Mouse (Mus musculus) spleen, adult 18-20 months (tissue): ENCODE measurements around the gene Mc1r.
A peak's percentile ranks its signal among the peaks of the same experiment; 100 is the strongest.

ENCODE experiments used
- DNase-seq, 2 experiments: peaks; one replicate each; pipeline ENCODE4 v3.0.0; 2022; ENCODE audit warnings: mixed read lengths in 2 of 2

Mc1r gene

GRCm38 (mm10) chr8:123406786-123407185 is at the start of gene Mc1r:
TSS of gene Mc1r (plus strand) at chr8:123407107.
- DNase-seq, result peak; percentile 21 to 66

- DNase-seq, result peak; percentile 34 to 76
Observed at GRCm38 (mm10) chr8:123361082-123361739, 45.7 kb upstream of the Mc1r start.

- DNase-seq, result peak; percentile 91 to 93
Observed at GRCm38 (mm10) chr8:123373403-123374238, 33.3 kb upstream of the Mc1r start, which contains the start of gene Tcf25. TSS of gene Tcf25 (plus strand) at chr8:123373753.

- peak; percentile 88 to 95 for DNase-seq
Observed at GRCm38 (mm10) chr8:123374239-123374578, 32.7 kb upstream of the Mc1r start.

- no peak for DNase-seq
Observed at GRCm38 (mm10) chr8:123375701-123376100, 31.2 kb upstream of the Mc1r start.

- no peak for DNase-seq
Observed at GRCm38 (mm10) chr8:123376106-123376505, 30.8 kb upstream of the Mc1r start.

- DNase-seq, result no peak
Observed at GRCm38 (mm10) chr8:123381711-123382110, 25.2 kb upstream of the Mc1r start.

- no peak for DNase-seq
Observed at GRCm38 (mm10) chr8:123382516-123382915, 24.4 kb upstream of the Mc1r start.

- no peak for DNase-seq
Observed at GRCm38 (mm10) chr8:123384883-123385540, 21.9 kb upstream of the Mc1r start.

GRCm38 (mm10) chr8:123387041-123387440 is 19.9 kb upstream of the Mc1r start:
- no peak for DNase-seq

GRCm38 (mm10) chr8:123387801-123388200 is 19.1 kb upstream of the Mc1r start:
- no peak for DNase-seq

GRCm38 (mm10) chr8:123389026-123389425 is 17.9 kb upstream of the Mc1r start:
- DNase-seq, result no peak

- no peak for DNase-seq
Observed at GRCm38 (mm10) chr8:123398308-123398707, 8.6 kb upstream of the Mc1r start.

GRCm38 (mm10) chr8:123401936-123402335 is 5.0 kb upstream of the Mc1r start:
- no peak for DNase-seq

- DNase-seq, result no peak
Observed at GRCm38 (mm10) chr8:123402730-123403326, 4.1 kb upstream of the Mc1r start.

GRCm38 (mm10) chr8:123404521-123404920 is 2.4 kb upstream of the Mc1r start:
- DNase-seq, result no peak

GRCm38 (mm10) chr8:123407612-123408011 is 705 bp downstream of the Mc1r start:
- DNase-seq, result no peak

GRCm38 (mm10) chr8:123408586-123409544 is 2.0 kb downstream of the Mc1r start:
- no peak for DNase-seq

- no peak for DNase-seq
Observed at GRCm38 (mm10) chr8:123410049-123410587, 3.2 kb downstream of the Mc1r start.

- DNase-seq, result no peak
Observed at GRCm38 (mm10) chr8:123410788-123411187, 3.9 kb downstream of the Mc1r start.

- peak in 1 of 2 experiments; percentile 28 for DNase-seq
Observed at GRCm38 (mm10) chr8:123411246-123411645, 4.3 kb downstream of the Mc1r start, which contains the start of gene Tubb3. TSS of gene Tubb3 (plus strand) at chr8:123411424.
